Mouse (Mus musculus) MEL (cell line): ENCODE data around the gene Smarcb1. TPM values are rescaled to one million over a fixed set of nuclear protein-coding genes. Genes with fewer than 3 reads are reported as not detected.

Experiments used
- DNase-seq: peaks from one replicate; pipeline ENCODE4 v3.0.0; 2011; ENCODE audit warnings: low read depth, low spot score
- H3K27ac ChIP-seq: 2 replicates; pipeline ENCODE4 v1.5.1; 2012; ENCODE audit warnings: low read depth, mild to moderate bottlenecking, control low read depth, low read length, moderate library complexity; ENCODE audit not compliant: control insufficient read depth
- H3K27me3 ChIP-seq, 2 experiments: fragments of 150-350 bp in 1 of 2; sonication (generic) in 1 of 2; 2 replicates each; pipeline ENCODE4 v1.6.1; 2012; ENCODE audit warnings: low read length in 2 of 2, mild to moderate bottlenecking in 2 of 2, improper control_type of control experiment in 1 of 2, moderate library complexity in 1 of 2; ENCODE audit not compliant: insufficient read depth in 2 of 2, control insufficient read depth in 1 of 2
- H3K36me3 ChIP-seq, 2 experiments: 2 replicates each; pipeline ENCODE4 v1.6.1; 2012 to 2014; ENCODE audit warnings: low read length in 2 of 2, improper control_type of control experiment in 1 of 2, inconsistent platforms in 1 of 2, mild to moderate bottlenecking in 1 of 2; ENCODE audit not compliant: insufficient read depth in 2 of 2, control insufficient read depth in 1 of 2
- H3K4me1 ChIP-seq, 2 experiments: fragments of 150-350 bp in 1 of 2; sonication (generic) in 1 of 2; 2 replicates each; pipeline ENCODE4 v1.6.1; 2012; ENCODE audit warnings: low read length in 2 of 2, improper control_type of control experiment in 1 of 2, mild to moderate bottlenecking in 1 of 2; ENCODE audit not compliant: insufficient read depth in 2 of 2, control insufficient read depth in 1 of 2
- H3K4me3 ChIP-seq, 2 experiments: fragments of 150-350 bp in 1 of 2; sonication (generic) in 1 of 2; 2 replicates each; pipeline ENCODE4 v1.5.1; 2012; ENCODE audit warnings: low read depth in 2 of 2, low read length in 2 of 2, mild to moderate bottlenecking in 2 of 2, moderate library complexity in 2 of 2, control low read depth in 1 of 2, improper control_type of control experiment in 1 of 2; ENCODE audit not compliant: control insufficient read depth in 1 of 2, insufficient read depth in 1 of 2
- H3K79me2 ChIP-seq: 2 replicates; pipeline ENCODE4 v1.6.1; 2012; ENCODE audit warnings: mild to moderate bottlenecking, low read length, moderate library complexity; ENCODE audit not compliant: control insufficient read depth, poor library complexity, insufficient read depth
- H3K9ac ChIP-seq: 2 replicates; pipeline ENCODE4 v1.6.1; 2012; ENCODE audit warnings: low read depth, mild to moderate bottlenecking, control low read depth, low read length, moderate library complexity; ENCODE audit not compliant: control insufficient read depth, poor library complexity, severe bottlenecking
- H3K9me3 ChIP-seq: fragments of 150-350 bp; sonication (generic); replicated peaks from 2 replicates; pipeline ENCODE4 v1.6.1; 2012; ENCODE audit warnings: mild to moderate bottlenecking, low read length, improper control_type of control experiment, moderate library complexity; ENCODE audit not compliant: insufficient read depth
- BHLHE40 ChIP-seq: IDR thresholded peaks from 2 replicates; pipeline ENCODE4 v1.6.1; 2012; ENCODE audit warnings: low read depth, mild to moderate bottlenecking, inconsistent platforms, low read length, improper control_type of control experiment, borderline replicate concordance
- ELF1 ChIP-seq: IDR thresholded peaks from 2 replicates; pipeline ENCODE4 v1.6.1; 2014; ENCODE audit warnings: low read depth, mild to moderate bottlenecking, inconsistent platforms, low read length, improper control_type of control experiment, moderate library complexity
- ETS1 ChIP-seq: IDR thresholded peaks from 2 replicates; pipeline ENCODE4 v1.6.1; 2012; ENCODE audit warnings: low read depth, mild to moderate bottlenecking, inconsistent platforms, low read length, improper control_type of control experiment, moderate library complexity
- MAX ChIP-seq: IDR thresholded peaks from 2 replicates; pipeline ENCODE4 v1.6.1; 2011; ENCODE audit warnings: low read length, improper control_type of control experiment
- MAZ ChIP-seq: IDR thresholded peaks from 2 replicates; pipeline ENCODE4 v1.6.1; 2012; ENCODE audit warnings: low read depth, mild to moderate bottlenecking, inconsistent platforms, low read length, improper control_type of control experiment
- NELFE ChIP-seq: IDR thresholded peaks from 2 replicates; pipeline ENCODE4 v1.6.1; 2011; ENCODE audit warnings: low read depth, low read length, improper control_type of control experiment
- NRF1 ChIP-seq: IDR thresholded peaks from 2 replicates; pipeline ENCODE4 v1.6.1; 2014; ENCODE audit warnings: low read depth, mild to moderate bottlenecking, inconsistent platforms, low read length, improper control_type of control experiment, moderate library complexity; ENCODE audit not compliant: poor library complexity, insufficient read depth, severe bottlenecking
- POLR2A ChIP-seq, 2 experiments: IDR thresholded peaks; 2 replicates each; pipeline ENCODE4 v1.6.1; 2011 to 2012; ENCODE audit warnings: low read length in 2 of 2, mild to moderate bottlenecking in 2 of 2, control low read depth in 1 of 2, improper control_type of control experiment in 1 of 2, low read depth in 1 of 2, moderate library complexity in 1 of 2; ENCODE audit not compliant: control insufficient read depth in 1 of 2, insufficient read depth in 1 of 2, poor library complexity in 1 of 2
- SIN3A ChIP-seq: IDR thresholded peaks from 2 replicates; pipeline ENCODE4 v1.6.1; 2012; ENCODE audit warnings: low read length, improper control_type of control experiment, inconsistent platforms
- TBP ChIP-seq: IDR thresholded peaks from 2 replicates; pipeline ENCODE4 v1.8.0; 2011; ENCODE audit warnings: low read depth, low read length, improper control_type of control experiment
- TCF12 ChIP-seq: IDR thresholded peaks from 2 replicates; pipeline ENCODE4 v1.6.1; 2014; ENCODE audit warnings: low read depth, mild to moderate bottlenecking, inconsistent platforms, low read length, improper control_type of control experiment, moderate library complexity
- UBTF ChIP-seq: IDR thresholded peaks from 2 replicates; pipeline ENCODE4 v1.6.1; 2012; ENCODE audit warnings: low read depth, mild to moderate bottlenecking, inconsistent platforms, low read length, improper control_type of control experiment, moderate library complexity, borderline replicate concordance; ENCODE audit not compliant: insufficient read depth
- USF1 ChIP-seq: IDR thresholded peaks from 2 replicates; pipeline ENCODE4 v1.6.1; 2014; ENCODE audit warnings: low read depth, mild to moderate bottlenecking, inconsistent platforms, low read length, improper control_type of control experiment, moderate library complexity
- ZC3H11A ChIP-seq: IDR thresholded peaks from 2 replicates; pipeline ENCODE4 v1.6.1; 2012; ENCODE audit warnings: low read depth, mild to moderate bottlenecking, inconsistent platforms, low read length, improper control_type of control experiment
- ZNF384 ChIP-seq: IDR thresholded peaks from 2 replicates; pipeline ENCODE4 v1.6.1; 2012; ENCODE audit warnings: low read depth, mild to moderate bottlenecking, inconsistent platforms, low read length, improper control_type of control experiment
- polyA plus RNA-seq, 2 experiments: library from polyadenylated mRNA; stranded (reverse) in 1 of 2; unstranded in 1 of 2; fragments of >175 nt in 1 of 2; fragments of >200 nt in 1 of 2; gene quantifications; 2 replicates each; pipeline versions ENCODE4 v1.2.1 to v1.2.4; 2012; ENCODE audit warnings: low replicate concordance in 2 of 2, low read depth in 1 of 2; ENCODE audit not compliant: insufficient read length in 2 of 2, insufficient read depth in 1 of 2, missing spikeins in 1 of 2
- total RNA-seq: library from RNA; depleted of rRNA; stranded (reverse); fragments of 300-350 nt; gene quantifications from 2 replicates; pipeline ENCODE4 v1.2.3, GENCODE M21; 2012

Smarcb1 gene
- total and polyA plus RNA-seq, 3 experiments, result 91.8 to 2,689 (median 117) TPM

DNA sequence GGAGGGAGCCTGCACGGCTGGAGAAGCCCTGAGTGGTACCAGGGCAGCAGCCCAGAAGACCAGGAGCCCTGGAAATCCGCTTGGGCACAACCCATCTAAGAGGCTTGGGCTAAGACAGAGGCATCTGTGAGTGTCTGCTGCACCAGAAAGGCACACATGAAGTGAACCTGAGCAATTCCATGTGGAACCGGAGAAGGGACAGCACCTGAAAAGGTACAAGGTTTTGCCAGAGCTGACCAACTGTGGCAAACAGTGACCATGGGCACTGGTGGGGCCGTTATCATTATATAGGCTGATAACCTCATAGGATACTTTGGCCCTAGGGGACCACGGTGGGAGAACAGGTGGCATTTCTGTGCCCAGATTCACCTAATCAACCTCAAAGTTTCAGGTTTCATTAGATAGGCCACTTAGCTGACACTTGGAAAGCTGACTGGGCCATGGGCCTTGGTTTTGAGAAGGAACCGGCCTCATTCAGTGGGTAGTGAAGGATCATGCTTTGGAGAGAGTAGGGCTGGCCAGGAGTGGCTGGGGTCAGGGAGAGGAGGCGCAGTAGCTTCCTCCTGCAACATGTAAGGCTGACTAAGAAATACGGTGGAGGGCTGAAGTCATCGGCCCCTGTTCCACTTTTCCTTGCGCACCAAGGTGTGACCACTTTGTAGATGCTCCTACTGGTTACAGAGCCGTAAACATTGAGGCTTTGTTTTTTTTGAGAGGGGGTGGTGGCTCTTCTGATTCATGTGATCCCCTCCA is 65.1 kb downstream of the Smarcb1 start:
- H3K36me3 ChIP-seq, result peaks cover 0 to 18% of the 10 kb centered on the region in 2 experiments; a peak in 2 of 4 replicates
- TF ChIP-seq UBTF, result no peak
- H3K9ac ChIP-seq, result no peak overlapping the region
- H3K4me1 ChIP-seq, result peaks cover 7 to 14% of the 10 kb centered on the region in 2 experiments; a peak in 3 of 4 replicates
- peaks cover 16% of the 10 kb centered on the region for H3K79me2 ChIP-seq
- no peak overlapping the region for H3K4me3 ChIP-seq
- no peak overlapping the region for H3K27ac ChIP-seq
- no peaks in the 10 kb centered on the region for H3K27me3 ChIP-seq
- no peak for DNase-seq
- no peaks in the 10 kb centered on the region for H3K9me3 ChIP-seq

DNA sequence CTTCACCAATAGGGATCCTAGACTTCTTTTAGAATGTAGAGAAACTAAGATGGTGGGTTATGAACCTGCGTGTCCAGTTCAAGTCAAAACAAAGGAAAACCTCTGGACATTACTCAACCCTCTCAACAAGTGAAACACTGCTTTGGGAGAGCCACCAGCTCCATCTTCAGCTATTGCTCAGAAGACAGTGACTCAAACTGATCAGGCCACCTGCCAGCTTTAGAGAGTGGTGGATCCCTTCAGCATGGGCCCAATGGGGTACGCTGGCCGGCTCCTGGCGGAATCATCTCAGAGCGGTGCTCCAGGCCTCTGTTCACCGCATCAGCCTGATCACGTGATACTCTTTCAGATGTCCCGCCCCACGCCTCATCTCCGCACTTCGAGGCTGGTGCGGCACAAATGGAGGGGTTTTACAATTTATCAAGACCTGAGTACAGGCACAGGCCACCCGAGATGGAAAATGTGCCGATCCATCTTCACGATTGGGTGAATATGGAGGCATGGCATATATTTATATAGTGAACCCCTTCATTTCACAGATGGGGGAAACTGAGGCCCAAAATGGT is 65.9 kb downstream of the Smarcb1 start:
- Histone ChIP-seq H3K9me3 (no peaks in the 10 kb centered on the region), H3K9ac (no peak overlapping the region), H3K27me3 (no peaks in the 10 kb centered on the region), H3K79me2 (peaks cover 16% of the 10 kb centered on the region), H3K4me3 (no peak overlapping the region), H3K27ac (no peak overlapping the region), H3K4me1 (peaks cover 3 to 10% of the 10 kb centered on the region in 2 experiments; a peak in 3 of 4 replicates), H3K36me3 (peaks cover 0 to 10% of the 10 kb centered on the region in 2 experiments; a peak in 2 of 4 replicates)
- TF ChIP-seq MAZ (no peak), USF1 (no peak)
- no peak for DNase-seq

DNA sequence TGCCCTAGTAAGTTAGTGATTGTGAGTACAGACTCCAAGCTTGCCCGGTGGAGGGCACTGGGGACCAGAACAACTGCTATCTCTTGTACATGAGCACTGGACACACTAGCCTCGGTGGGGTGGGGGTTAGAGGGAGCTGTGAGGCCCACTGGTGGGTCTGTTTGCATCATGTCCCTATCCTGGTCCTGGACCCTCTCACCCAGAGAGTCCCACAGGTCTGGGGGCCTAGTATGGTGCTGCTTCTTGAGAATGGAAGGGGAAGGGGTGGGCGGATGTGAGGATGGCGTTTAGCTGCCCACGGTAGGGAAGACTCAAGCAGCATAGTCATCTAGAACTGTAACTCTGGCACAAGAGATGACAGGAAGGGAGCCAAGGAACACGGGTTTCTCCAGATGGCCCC is 66.6 kb downstream of the Smarcb1 start:
- Histone ChIP-seq H3K4me3 (no peak overlapping the region), H3K4me1 (peaks cover 0 to 9% of the 10 kb centered on the region in 2 experiments; a peak in 1 of 4 replicates), H3K79me2 (peaks cover 14% of the 10 kb centered on the region), H3K9me3 (no peaks in the 10 kb centered on the region), H3K27me3 (no peaks in the 10 kb centered on the region), H3K27ac (no peak overlapping the region), H3K36me3 (peaks cover 0 to 9% of the 10 kb centered on the region in 2 experiments; a peak in 2 of 4 replicates), H3K9ac (no peak overlapping the region)
- DNase-seq, result no peak
- TF ChIP-seq SIN3A, result no peak
- TF ChIP-seq BHLHE40, result no peak
- TF ChIP-seq POLR2A (IDR thresholded peaks at IDR 0.05; ENCODE audit: control insufficient read depth in 1 of 2, insufficient read depth in 1 of 2, low read depth in 1 of 2, low read length in 2 of 2, poor library complexity in 1 of 2), result no peak
- TF ChIP-seq NELFE, result no peak
- no peak for TF ChIP-seq NRF1
- TF ChIP-seq TBP, result no peak
- no peak for TF ChIP-seq ETS1
- no peak for TF ChIP-seq ELF1
- no peak for TF ChIP-seq ZNF384
- TF ChIP-seq ZC3H11A, result no peak
- no peak for TF ChIP-seq MAZ
- no peak for TF ChIP-seq TCF12
- no peak for TF ChIP-seq MAX
